Mouse (Mus musculus) brain, embryonic 14.5 days (tissue): ENCODE results near the gene 1700025G04Rik.

Experiments
- CTCF ChIP-seq: fragments of 200-500 bp; IDR thresholded peaks from 2 replicates; pipeline ENCODE4 v1.5.1; 2012; ENCODE audit warnings: inconsistent platforms, mild to moderate bottlenecking, moderate library complexity, borderline replicate concordance; ENCODE audit not compliant: insufficient read depth, insufficient read length; ENCODE audit errors: extremely low read depth
- POLR2A ChIP-seq: fragments of 200-500 bp; IDR thresholded peaks from 2 replicates; pipeline ENCODE4 v1.6.1; 2012; ENCODE audit warnings: mild to moderate bottlenecking, inconsistent platforms, borderline replicate concordance; ENCODE audit not compliant: poor library complexity, insufficient read depth, insufficient read length, severe bottlenecking; ENCODE audit errors: extremely low read depth

GRCm38 (mm10) chr1:151977596-151977995 lies 112.3 kb downstream of the 1700025G04Rik start:
- TF ChIP-seq CTCF, result no peak
- TF ChIP-seq POLR2A, result no peak
